Mouse (Mus musculus) kidney, embryonic 16.5 days (tissue): Measurements from ENCODE around the gene Col6a2. TPM values are rescaled to one million over a fixed set of nuclear protein-coding genes. Genes with fewer than 3 reads are reported as not detected.

Experiments used
- ATAC-seq: fragments of 200-750 bp; cut with Nextera tagmentation; 2 replicates; pipeline ENCODE4 v1.8.0; 2017; ENCODE audit warnings: moderate TSS enrichment; ENCODE audit not compliant: low FRiP score, low TSS enrichment
- H3K27ac ChIP-seq: fragments of 300-500 bp; sonication (generic); 2 replicates; pipeline ENCODE4 v1.5.1; 2014; ENCODE audit warnings: low read length
- H3K27me3 ChIP-seq: fragments of 300-500 bp; sonication (generic); 2 replicates; pipeline ENCODE4 v1.6.1; 2014; ENCODE audit warnings: low read length, control low read depth, mixed read lengths; ENCODE audit not compliant: insufficient read depth
- H3K36me3 ChIP-seq: fragments of 300-500 bp; sonication (generic); 2 replicates; pipeline ENCODE4 v1.6.1; 2014; ENCODE audit warnings: low read length, control low read depth, mixed read lengths; ENCODE audit not compliant: insufficient read depth
- H3K4me1 ChIP-seq: fragments of 300-500 bp; sonication (generic); 2 replicates; pipeline ENCODE4 v1.6.1; 2014; ENCODE audit warnings: low read length, control low read depth, mixed read lengths; ENCODE audit not compliant: insufficient read depth
- H3K4me2 ChIP-seq: fragments of 300-500 bp; sonication (generic); replicated peaks from 2 replicates; pipeline ENCODE4 v1.6.1; 2014; ENCODE audit warnings: low read depth, low read length
- H3K4me3 ChIP-seq: fragments of 300-500 bp; sonication (generic); 2 replicates; pipeline ENCODE4 v1.5.1; 2014; ENCODE audit warnings: mild to moderate bottlenecking, low read length
- H3K9ac ChIP-seq: fragments of 300-500 bp; sonication (generic); replicated peaks from 2 replicates; pipeline ENCODE4 v1.6.1; 2014; ENCODE audit warnings: low read length
- H3K9me3 ChIP-seq: fragments of 300-500 bp; sonication (generic); 2 replicates; pipeline ENCODE4 v1.6.1; 2016; ENCODE audit warnings: low read length, control low read depth
- WGBS: fragments of 180-500 bp; shearing (Covaris S2); extraction: QIAGEN DNeasy Blood & Tissue Kit; methylation state at CpG from one replicate; pipeline ENCODE4 v1.1.7; 2014; 5-methylcytosine and 5-hydroxymethylcytosine counted together
- polyA plus RNA-seq: library from polyadenylated mRNA; unstranded; fragments of >200 nt; fragmentation: Nextera tagmentation; extraction: Ambion mirVana; gene quantifications from 2 replicates; pipeline ENCODE4 v1.2.1, GENCODE M21; 2015

Col6a2 gene
- polyA plus RNA-seq, 1 experiment from 2014 or later = 91.3 TPM

GRCm38 (mm10) chr10:76639952-76640351, 16.5 kb upstream of the Col6a2 start:
- H3K27me3 ChIP-seq = no peaks in the 10 kb centered on the region

DNA sequence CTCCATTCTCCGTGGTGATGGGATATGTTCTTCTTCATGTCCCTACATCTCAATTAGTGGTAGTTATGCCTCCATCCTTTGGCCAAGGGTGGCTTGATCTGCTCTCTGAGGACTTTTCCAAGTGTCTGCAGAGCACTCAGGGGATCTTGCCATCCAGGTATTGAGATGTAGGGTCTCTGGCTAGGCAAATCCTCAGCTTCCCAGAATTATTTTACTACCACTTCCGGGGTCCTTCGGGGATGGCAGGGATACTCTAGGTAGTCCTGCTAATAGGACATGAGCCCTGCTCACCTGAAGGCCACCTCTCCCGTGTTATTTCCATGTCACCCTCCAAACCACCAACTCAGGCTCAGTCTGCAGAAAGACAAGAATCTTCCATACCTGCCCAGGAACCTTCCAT, 13.2 kb upstream of the Col6a2 start:
- ATAC-seq = no peak
- Histone ChIP-seq H3K4me3 (no peak overlapping the region), H3K27ac (no peak overlapping the region), H3K9me3 (no peaks in the 10 kb centered on the region), H3K9ac (no peak overlapping the region), H3K4me2 (no peak overlapping the region), H3K27me3 (no peaks in the 10 kb centered on the region), H3K4me1 (peaks cover 7% of the 10 kb centered on the region; the same call in 1 of the 2 replicates), H3K36me3 (no peaks in the 10 kb centered on the region)
- WGBS = 91% methylated on average over 4 of the region's 4 CpGs

More at GRCm38 (mm10) chr10:76639952-76640351, 16.5 kb upstream of the Col6a2 start:
- Histone ChIP-seq H3K9me3 (no peaks in the 10 kb centered on the region), H3K9ac (no peak overlapping the region), H3K27ac (no peak overlapping the region), H3K4me2 (no peak overlapping the region), H3K4me3 (no peak overlapping the region), H3K4me1 (peaks cover 9% of the 10 kb centered on the region), H3K36me3 (no peaks in the 10 kb centered on the region)
- 95% methylated on average over 2 of the region's 2 CpGs for WGBS
- ATAC-seq = no peak

GRCm38 (mm10) chr10:76636026-76636425, 12.6 kb upstream of the Col6a2 start:
- Histone ChIP-seq H3K27ac (no peak overlapping the region), H3K9me3 (no peaks in the 10 kb centered on the region), H3K27me3 (no peaks in the 10 kb centered on the region), H3K4me1 (peaks cover 7% of the 10 kb centered on the region; the same call in 1 of the 2 replicates), H3K4me2 (no peak overlapping the region), H3K4me3 (no peak overlapping the region), H3K9ac (no peak overlapping the region), H3K36me3 (no peaks in the 10 kb centered on the region)
- ATAC-seq = 0 out of 2 replicates have a peak, but pooled peaks have one; percentile 27
- WGBS = 56% methylated on average over 3 of the region's 3 CpGs

DNA sequence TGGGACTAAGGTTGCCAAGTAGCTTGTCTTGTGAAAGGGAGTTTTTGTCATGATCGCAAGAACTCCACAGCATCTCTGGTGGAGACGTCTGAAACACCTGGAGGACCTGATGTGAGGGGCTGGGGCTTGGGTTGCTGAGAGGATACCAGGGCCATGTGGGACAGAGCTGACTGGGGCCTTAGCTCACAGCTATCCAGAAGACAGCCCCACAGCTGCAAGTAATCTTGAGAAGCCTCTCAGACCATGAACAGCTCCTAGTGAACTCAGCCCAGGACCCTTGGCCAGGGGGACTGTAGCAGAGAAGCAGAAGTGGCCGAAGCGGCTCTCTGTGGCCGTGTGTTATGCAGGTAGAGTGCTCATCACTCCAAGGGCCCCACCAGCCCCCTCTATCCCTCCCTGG, 11.2 kb upstream of the Col6a2 start:
- WGBS = 68% methylated on average over 5 of the region's 5 CpGs
- Histone ChIP-seq H3K27me3 (no peaks in the 10 kb centered on the region), H3K27ac (no peak overlapping the region), H3K9ac (no peak overlapping the region), H3K4me1 (peaks cover 7% of the 10 kb centered on the region; the same call in 1 of the 2 replicates), H3K4me2 (no peak overlapping the region), H3K4me3 (no peak overlapping the region), H3K9me3 (no peaks in the 10 kb centered on the region), H3K36me3 (no peaks in the 10 kb centered on the region)
- no peak for ATAC-seq

DNA sequence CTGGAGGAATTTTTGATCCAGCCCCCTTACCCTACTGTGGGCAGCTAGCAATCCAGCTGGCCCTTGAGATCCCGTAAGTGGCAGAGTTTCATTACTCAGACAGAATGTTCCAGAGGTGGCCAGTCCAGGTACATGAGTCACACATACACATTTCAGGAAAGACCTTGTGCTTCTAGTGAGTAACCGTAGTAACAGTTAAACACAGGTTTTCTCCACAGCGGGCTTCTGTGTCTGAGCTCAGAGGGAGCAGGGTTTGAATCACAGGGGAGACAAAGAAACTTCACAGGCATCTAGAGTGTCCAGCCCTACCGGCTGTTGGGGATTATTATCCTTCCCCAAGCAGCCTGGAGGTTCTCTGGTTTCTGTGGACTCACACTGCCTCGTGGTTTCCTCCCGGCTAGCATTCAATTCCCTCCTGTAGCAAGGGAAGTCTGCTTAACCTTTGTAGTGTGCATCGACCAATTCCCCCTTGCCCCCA, 10.7 kb upstream of the Col6a2 start:
- Histone ChIP-seq H3K4me1 (peaks cover 7% of the 10 kb centered on the region; the same call in 1 of the 2 replicates), H3K27ac (no peak overlapping the region), H3K4me3 (no peak overlapping the region), H3K9ac (no peak overlapping the region), H3K36me3 (no peaks in the 10 kb centered on the region), H3K27me3 (no peaks in the 10 kb centered on the region), H3K9me3 (no peaks in the 10 kb centered on the region), H3K4me2 (no peak overlapping the region)
- WGBS = 48% methylated on average over 7 of the region's 7 CpGs
- no peak for ATAC-seq

DNA sequence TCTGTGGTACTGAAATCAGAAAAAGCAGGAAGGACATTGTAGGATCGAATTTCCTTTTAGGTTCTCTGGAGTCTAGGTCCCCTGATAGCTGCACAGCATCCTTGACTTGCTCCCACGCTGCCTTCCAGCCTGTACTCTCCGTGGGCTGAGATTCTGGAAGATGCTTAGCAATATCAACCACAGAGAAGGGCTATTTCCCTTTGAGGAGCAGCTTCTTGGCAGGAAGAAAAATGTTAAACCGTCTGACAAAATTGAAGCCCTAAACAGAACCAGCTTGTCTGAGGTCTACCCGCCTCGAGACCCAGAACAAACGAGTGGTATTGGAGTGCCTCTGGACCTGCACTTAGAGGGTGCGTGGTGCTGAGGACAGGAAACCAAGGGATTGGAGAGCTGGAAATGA, 9.2 kb upstream of the Col6a2 start:
- no peak overlapping the region for H3K4me3 ChIP-seq
- H3K27me3 ChIP-seq = no peaks in the 10 kb centered on the region
- WGBS = 68% methylated on average over 8 of the region's 8 CpGs
- H3K9ac ChIP-seq = no peak overlapping the region
- no peaks in the 10 kb centered on the region for H3K9me3 ChIP-seq
- ATAC-seq = no peak
- peaks cover 7% of the 10 kb centered on the region; the same call in 1 of the 2 replicates for H3K4me1 ChIP-seq
- no peak overlapping the region for H3K4me2 ChIP-seq
- no peaks in the 10 kb centered on the region for H3K36me3 ChIP-seq
- H3K27ac ChIP-seq = no peak overlapping the region

DNA sequence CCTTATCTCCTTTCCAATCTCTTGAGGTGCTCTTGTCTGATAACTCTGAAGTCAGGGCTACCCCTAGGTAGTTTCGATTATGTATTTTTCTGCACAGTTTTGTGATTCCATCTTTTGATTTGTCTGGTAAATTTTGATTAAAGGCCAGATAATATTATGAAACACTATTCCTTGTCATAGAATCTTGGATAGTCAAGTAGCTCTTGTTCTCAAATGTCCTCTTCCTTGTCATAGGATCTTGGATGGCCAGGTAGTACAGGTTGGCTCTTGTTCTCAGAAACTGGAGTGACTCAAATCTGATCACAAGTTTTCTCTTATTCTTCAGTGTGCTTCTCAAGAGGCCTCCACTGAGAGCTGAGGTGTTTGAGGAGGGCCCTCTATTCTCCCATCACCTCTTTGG, 7.2 kb upstream of the Col6a2 start:
- no peak for ATAC-seq
- 97% methylated on average over 1 of the region's 1 CpGs for WGBS
- Histone ChIP-seq H3K9me3 (no peaks in the 10 kb centered on the region), H3K4me2 (no peak overlapping the region), H3K4me1 (no peaks in the 10 kb centered on the region), H3K27me3 (no peaks in the 10 kb centered on the region), H3K9ac (no peak overlapping the region), H3K4me3 (no peak overlapping the region), H3K36me3 (no peaks in the 10 kb centered on the region), H3K27ac (no peak overlapping the region)

DNA sequence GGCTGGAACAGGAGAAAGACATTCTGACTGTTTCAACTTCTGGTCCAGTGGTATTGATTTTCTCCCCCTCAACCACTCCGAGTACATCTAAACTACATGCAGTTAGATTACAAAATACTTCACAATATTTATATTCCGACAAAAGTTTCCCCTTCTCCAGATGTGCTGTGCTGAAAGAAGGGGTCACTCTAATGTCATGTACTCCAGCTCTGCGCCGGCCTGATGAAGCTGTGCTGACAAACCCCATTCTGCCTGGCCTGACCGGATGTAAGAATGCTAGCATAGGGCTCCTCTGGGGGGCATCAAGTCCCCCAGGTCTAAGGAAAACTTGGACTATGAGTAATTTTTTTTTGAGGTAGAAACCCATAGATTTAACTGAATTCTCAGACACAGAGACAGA, 4.3 kb upstream of the Col6a2 start:
- Histone ChIP-seq H3K9me3 (no peaks in the 10 kb centered on the region), H3K4me2 (no peak overlapping the region), H3K9ac (no peak overlapping the region), H3K27me3 (no peaks in the 10 kb centered on the region), H3K27ac (no peak overlapping the region), H3K4me1 (peaks cover 7% of the 10 kb centered on the region; the same call in 1 of the 2 replicates), H3K36me3 (no peaks in the 10 kb centered on the region), H3K4me3 (no peak overlapping the region)
- WGBS = 76% methylated on average over 5 of the region's 5 CpGs
- no peak for ATAC-seq

DNA sequence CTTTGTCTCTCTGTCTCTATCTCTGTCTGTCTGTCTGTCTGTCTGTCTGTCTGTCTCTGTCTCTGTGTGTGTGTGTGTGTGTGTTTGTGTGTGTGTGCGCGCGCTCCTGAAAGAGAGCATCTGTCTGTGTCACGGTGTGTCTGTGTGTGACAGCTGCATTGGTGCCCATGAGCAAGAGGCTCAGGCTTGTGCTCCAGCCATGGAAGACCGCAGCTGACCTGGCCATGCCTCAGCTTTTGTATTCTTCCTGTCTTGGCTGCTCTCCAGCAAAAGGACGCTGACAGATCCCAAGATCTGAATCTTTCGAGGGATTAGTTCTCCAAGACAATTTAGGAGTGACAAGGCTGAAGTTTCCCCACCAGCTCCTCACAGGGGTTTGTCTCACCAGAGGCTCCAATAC, 1.5 kb upstream of the Col6a2 start:
- 72% methylated on average over 7 of the region's 7 CpGs for WGBS
- H3K4me2 ChIP-seq = no peak overlapping the region
- H3K9me3 ChIP-seq = no peaks in the 10 kb centered on the region
- ATAC-seq = no peak
- no peak overlapping the region for H3K27ac ChIP-seq
- no peaks in the 10 kb centered on the region for H3K36me3 ChIP-seq
- H3K4me1 ChIP-seq = peaks cover 7% of the 10 kb centered on the region; the same call in 1 of the 2 replicates
- no peak overlapping the region for H3K4me3 ChIP-seq
- no peak overlapping the region for H3K9ac ChIP-seq
- H3K27me3 ChIP-seq = no peaks in the 10 kb centered on the region

- peaks cover 7% of the 10 kb centered on the region; the same call in 1 of the 2 replicates for H3K4me1 ChIP-seq
- no peaks in the 10 kb centered on the region for H3K9me3 ChIP-seq
- ATAC-seq = peak; percentile 62
- no peak overlapping the region for H3K9ac ChIP-seq
- H3K36me3 ChIP-seq = no peaks in the 10 kb centered on the region
- 15% methylated on average over 7 of the region's 7 CpGs for WGBS
- peak overlapping the region; percentile 48 for H3K4me3 ChIP-seq
- no peaks in the 10 kb centered on the region for H3K27me3 ChIP-seq
- peak overlapping the region; percentile 40; the same call in 1 of the 2 replicates for H3K27ac ChIP-seq
- peak overlapping the region; percentile 63 for H3K4me2 ChIP-seq
These were observed 304 bp upstream of the Col6a2 start for GRCm38 (mm10) chr10:76623734-76624133.
